In genomic region chr2:161338953-161339326, GRCm38 (mm10) we compare ENCODE assay signal across 11 mouse cellular contexts.
DNase-seq lines count a peak whose midpoint lies in the region; ATAC-seq lines count a peak whose summit lies in the region.
"Had no signal": no experiment of that assay in that cellular context is flagged by ENCODE, and none has a peak within 500 bp of the region (broad histone marks: within the 10 kb centered on the region; RNA-seq: fewer than 3 reads in every experiment).

No protein-coding gene starts in this region.

- 15% methylated on average over 3 of the region's 3 CpGs for WGBS in embryonic facial prominence, embryonic 15.5 days
- 30% methylated on average over 3 of the region's 3 CpGs for WGBS in limb, embryonic 12.5 days
- WGBS in intestine, embryonic 15.5 days = 18% methylated on average over 3 of the region's 3 CpGs

- ATAC-seq in embryonic facial prominence, embryonic 15.5 days (ENCODE audit: insufficient number of reproducible peaks, low FRiP score, low TSS enrichment, low read depth) = peak; percentile 17; the same call in 1 of the 2 replicates
- no peak for ATAC-seq in limb, embryonic 12.5 days (ENCODE audit: insufficient number of reproducible peaks, insufficient read depth, low FRiP score, low TSS enrichment, low read depth)
- no peak for ATAC-seq in intestine, embryonic 15.5 days

- peak overlapping the region; percentile 4; the same call in 1 of the 2 replicates for H3K4me2 ChIP-seq in embryonic facial prominence, embryonic 15.5 days (replicated peaks)
- no peak overlapping the region for H3K4me2 ChIP-seq in limb, embryonic 12.5 days
- H3K4me2 ChIP-seq in intestine, embryonic 15.5 days (replicated peaks) = no peak overlapping the region
- H3K4me2 ChIP-seq: stomach, embryonic 15.5 days had no signal

- H3K9ac ChIP-seq in embryonic facial prominence, embryonic 15.5 days = no peak overlapping the region
- no peak overlapping the region for H3K9ac ChIP-seq in limb, embryonic 12.5 days (replicated peaks)
- H3K9ac ChIP-seq in intestine, embryonic 15.5 days = no peak overlapping the region
- H3K9ac ChIP-seq: stomach, embryonic 15.5 days had no signal

- H3K27me3 ChIP-seq in embryonic facial prominence, embryonic 15.5 days = peaks cover 7% of the 10 kb centered on the region
- H3K27me3 ChIP-seq in limb, embryonic 12.5 days = peaks cover 4% of the 10 kb centered on the region; the same call in 1 of the 2 replicates
- H3K27me3 ChIP-seq in intestine, embryonic 15.5 days (replicated peaks) = no peaks in the 10 kb centered on the region
- H3K27me3 ChIP-seq: CH12.LX had no signal

- no peaks in the 10 kb centered on the region for H3K36me3 ChIP-seq in embryonic facial prominence, embryonic 15.5 days
- H3K36me3 ChIP-seq in limb, embryonic 12.5 days = no peaks in the 10 kb centered on the region
- H3K36me3 ChIP-seq in intestine, embryonic 15.5 days = no peaks in the 10 kb centered on the region
- H3K36me3 ChIP-seq: stomach, embryonic 15.5 days had no signal

- H3K4me1 ChIP-seq in embryonic facial prominence, embryonic 15.5 days = peaks cover 17% of the 10 kb centered on the region
- peaks cover 28% of the 10 kb centered on the region for H3K4me1 ChIP-seq in limb, embryonic 12.5 days (replicated peaks)
- no peaks in the 10 kb centered on the region for H3K4me1 ChIP-seq in intestine, embryonic 15.5 days (replicated peaks)

- no peaks in the 10 kb centered on the region for H3K9me3 ChIP-seq in embryonic facial prominence, embryonic 15.5 days (replicated peaks)
- no peaks in the 10 kb centered on the region for H3K9me3 ChIP-seq in limb, embryonic 12.5 days
- no peaks in the 10 kb centered on the region for H3K9me3 ChIP-seq in intestine, embryonic 15.5 days
- H3K9me3 ChIP-seq: stomach, embryonic 15.5 days had no signal

- peak overlapping the region; percentile 66 for H3K27ac ChIP-seq in embryonic facial prominence, embryonic 15.5 days (replicated peaks)
- H3K27ac ChIP-seq in limb, embryonic 12.5 days = peak overlapping the region; percentile 66
- H3K27ac ChIP-seq in intestine, embryonic 15.5 days = no peak overlapping the region
- H3K27ac ChIP-seq: stomach, embryonic 15.5 days had no signal

- no peak overlapping the region for H3K4me3 ChIP-seq in embryonic facial prominence, embryonic 15.5 days (replicated peaks)
- H3K4me3 ChIP-seq in limb, embryonic 12.5 days (replicated peaks) = no peak overlapping the region
- H3K4me3 ChIP-seq in intestine, embryonic 15.5 days (replicated peaks) = no peak overlapping the region
- H3K4me3 ChIP-seq: stomach, embryonic 15.5 days had no signal

- DNase-seq in frontal cortex, postnatal 36 days (ENCODE audit: low spot score in 2 of 2) = peak; percentile 17 to 39
- DNase-seq in frontal cortex, postnatal 14 days (ENCODE audit: low spot score in 2 of 2) = no peak
- DNase-seq in 3T3-L1 (ENCODE audit: low read depth, low spot score) = peak; percentile 69
- no peak for DNase-seq in thymus, postnatal 36 days
- no peak for DNase-seq in ovary, postnatal 10 days (ENCODE audit: low spot score)
- DNase-seq: adrenal gland, postnatal 36 days had no signal

Comparison
In these comparisons a context has a peak if more than half of its experiments do, and no peak if none do; other contexts are left out.
1. DNase-seq: peak in frontal cortex, postnatal 36 days (2 of 2) and 3T3-L1 (single experiment); none in frontal cortex, postnatal 14 days (0 of 2), thymus, postnatal 36 days (0 of 2) and ovary, postnatal 10 days (single experiment).